Comparison of ENCODE assay signal across 9 mouse cellular contexts in genomic region chr7:19920166-19920505, GRCm38 (mm10). TPM values are rescaled to one million over a fixed set of nuclear protein-coding genes. Genes with fewer than 3 reads are reported as not detected.
DNase-seq lines count a peak whose midpoint lies in the region; ATAC-seq lines count a peak whose summit lies in the region.
"Had no signal": no experiment of that assay in that cellular context is flagged by ENCODE, and none has a peak within 500 bp of the region (broad histone marks: within the 10 kb centered on the region; RNA-seq: fewer than 3 reads in every experiment).

No protein-coding gene starts in this region.

- H3K27me3 ChIP-seq in kidney, embryonic 15.5 days: peaks cover 4% of the 10 kb centered on the region; the same call in 1 of the 2 replicates
- no peaks in the 10 kb centered on the region for H3K27me3 ChIP-seq in embryonic facial prominence, embryonic 11.5 days (ENCODE audit: control insufficient read depth, insufficient read depth, low read length)
- 0 out of 2 replicates have a peak, but pooled peaks cover 3% of the 10 kb centered on the region for H3K27me3 ChIP-seq in intestine, embryonic 14.5 days (replicated peaks; ENCODE audit: control insufficient read depth, insufficient read depth, low read length)
- no peaks in the 10 kb centered on the region for H3K27me3 ChIP-seq in neural tube, embryonic 12.5 days (replicated peaks)

- H3K9ac ChIP-seq in kidney, embryonic 15.5 days: peak overlapping the region; percentile 76
- peak overlapping the region; percentile 81 for H3K9ac ChIP-seq in embryonic facial prominence, embryonic 11.5 days (replicated peaks; ENCODE audit: low read length)
- H3K9ac ChIP-seq in intestine, embryonic 14.5 days (ENCODE audit: low read length): peak overlapping the region; percentile 86
- H3K9ac ChIP-seq in neural tube, embryonic 12.5 days: peak overlapping the region; percentile 67

- peak overlapping the region; percentile 87 for H3K27ac ChIP-seq in kidney, embryonic 15.5 days
- no peak overlapping the region for H3K27ac ChIP-seq in embryonic facial prominence, embryonic 11.5 days (replicated peaks; ENCODE audit: low read depth, low read length)
- no peak overlapping the region for H3K27ac ChIP-seq in intestine, embryonic 14.5 days (ENCODE audit: low read depth)
- no peak overlapping the region for H3K27ac ChIP-seq in neural tube, embryonic 12.5 days

- no peak for DNase-seq in kidney, postnatal 4 days
- no peak for DNase-seq in embryonic facial prominence, embryonic 11.5 days (ENCODE audit: low spot score)
- DNase-seq in intestine, embryonic 14.5 days (ENCODE audit: low spot score): no peak
- no peak for DNase-seq in gastrocnemius, postnatal 10 days
- no peak for DNase-seq in MN1 (ENCODE audit: low spot score)
- DNase-seq in T-cell, adult 2 months (ENCODE audit: low spot score): no peak

- H3K9me3 ChIP-seq in kidney, embryonic 15.5 days (replicated peaks): no peaks in the 10 kb centered on the region
- no peaks in the 10 kb centered on the region for H3K9me3 ChIP-seq in embryonic facial prominence, embryonic 11.5 days (replicated peaks; ENCODE audit: control insufficient read depth, low read length)
- H3K9me3 ChIP-seq in intestine, embryonic 14.5 days (ENCODE audit: control insufficient read depth, low read length): no peaks in the 10 kb centered on the region
- no peaks in the 10 kb centered on the region for H3K9me3 ChIP-seq in neural tube, embryonic 12.5 days

- H3K4me3 ChIP-seq in kidney, embryonic 15.5 days (replicated peaks): peak overlapping the region; percentile 86
- peak overlapping the region; percentile 77 for H3K4me3 ChIP-seq in embryonic facial prominence, embryonic 11.5 days (ENCODE audit: low read depth, low read length)
- H3K4me3 ChIP-seq in intestine, embryonic 14.5 days (ENCODE audit: low read depth, low read length): peak overlapping the region; percentile 86
- H3K4me3 ChIP-seq in neural tube, embryonic 12.5 days: peak overlapping the region; percentile 56

- H3K36me3 ChIP-seq in kidney, embryonic 15.5 days: peaks cover 28% of the 10 kb centered on the region
- H3K36me3 ChIP-seq in embryonic facial prominence, embryonic 11.5 days (replicated peaks; ENCODE audit: control insufficient read depth, insufficient read depth, low read depth, low read length): 0 out of 2 replicates have a peak, but pooled peaks cover 2% of the 10 kb centered on the region
- peaks cover 28% of the 10 kb centered on the region for H3K36me3 ChIP-seq in intestine, embryonic 14.5 days (ENCODE audit: control insufficient read depth, insufficient read depth, low read length)
- peaks cover 10% of the 10 kb centered on the region; the same call in 1 of the 2 replicates for H3K36me3 ChIP-seq in neural tube, embryonic 12.5 days

- peaks cover 9% of the 10 kb centered on the region for H3K4me1 ChIP-seq in kidney, embryonic 15.5 days
- H3K4me1 ChIP-seq in embryonic facial prominence, embryonic 11.5 days (ENCODE audit: control insufficient read depth, insufficient read depth, low read length): no peaks in the 10 kb centered on the region
- H3K4me1 ChIP-seq in intestine, embryonic 14.5 days (replicated peaks; ENCODE audit: control insufficient read depth, insufficient read depth, low read length): 0 out of 2 replicates have a peak, but pooled peaks cover 3% of the 10 kb centered on the region
- no peaks in the 10 kb centered on the region; the same call in 1 of the 2 replicates for H3K4me1 ChIP-seq in neural tube, embryonic 12.5 days

- H3K4me2 ChIP-seq in kidney, embryonic 15.5 days: peak overlapping the region; percentile 86
- peak overlapping the region; percentile 72 for H3K4me2 ChIP-seq in embryonic facial prominence, embryonic 11.5 days (ENCODE audit: low read depth, low read length)
- H3K4me2 ChIP-seq in intestine, embryonic 14.5 days (ENCODE audit: low read length): peak overlapping the region; percentile 53
- peak overlapping the region; percentile 68 for H3K4me2 ChIP-seq in neural tube, embryonic 12.5 days (replicated peaks)

- WGBS in kidney, embryonic 15.5 days: 30% methylated on average over 4 of the region's 4 CpGs
- WGBS in embryonic facial prominence, embryonic 11.5 days: 31% methylated on average over 4 of the region's 4 CpGs
- 34% methylated on average over 4 of the region's 4 CpGs for WGBS in intestine, embryonic 14.5 days
- WGBS in neural tube, embryonic 12.5 days: 40% methylated on average over 4 of the region's 4 CpGs

- peak; percentile 50 for ATAC-seq in kidney, embryonic 15.5 days (replicated peaks; ENCODE audit: low FRiP score)
- ATAC-seq in embryonic facial prominence, embryonic 11.5 days (replicated peaks; ENCODE audit: insufficient number of reproducible peaks, low FRiP score, low TSS enrichment, low read depth): peak; percentile 25
- no peak; the same call in 1 of the 2 replicates for ATAC-seq in intestine, embryonic 14.5 days (replicated peaks; ENCODE audit: low FRiP score, low TSS enrichment, low read depth)
- ATAC-seq in neural tube, embryonic 12.5 days (ENCODE audit: low FRiP score, low read depth): peak; percentile 51; the same call in 1 of the 2 replicates

RNA-seq across cellular contexts. Expression of gene Pvr, which starts 0.8 kb away (rescaled TPM):
- 13.7 and 13.9 TPM in 2 replicates for polyA plus RNA-seq in kidney, embryonic 15.5 days (2015; fragmentation: Nextera tagmentation; extraction: Ambion mirVana)
- polyA plus RNA-seq in embryonic facial prominence, embryonic 11.5 days (2014; fragmentation: Nextera tagmentation; extraction: Ambion mirVana): 4.2 and 4.8 TPM in 2 replicates
- polyA plus RNA-seq in intestine, embryonic 14.5 days (2014; fragmentation: Nextera tagmentation; extraction: Ambion mirVana): 10.6 and 11.9 TPM in 2 replicates
- polyA plus RNA-seq in neural tube, embryonic 12.5 days (2016; fragmentation: Nextera tagmentation; extraction: Ambion mirVana): 5.9 and 6.8 TPM in 2 replicates
- 10 to 100 TPM; 10.7 to 15.3 TPM for total RNA-seq in gastrocnemius, postnatal 10 days (2021)

RNA-seq across cellular contexts. Expression of gene Igsf23, which starts 30.4 kb away (rescaled TPM):
- 0.18 and 0.45 TPM in 2 replicates for polyA plus RNA-seq in kidney, embryonic 15.5 days (2015; fragmentation: Nextera tagmentation; extraction: Ambion mirVana)
- polyA plus RNA-seq in embryonic facial prominence, embryonic 11.5 days (2014; fragmentation: Nextera tagmentation; extraction: Ambion mirVana): not detected in 2 replicates
- polyA plus RNA-seq in intestine, embryonic 14.5 days (2014; fragmentation: Nextera tagmentation; extraction: Ambion mirVana): 1.1 and 1.7 TPM in 2 replicates
- polyA plus RNA-seq in neural tube, embryonic 12.5 days (2016; fragmentation: Nextera tagmentation; extraction: Ambion mirVana): 0.14 TPM in 1 of 2 replicates, not detected in the other
- not detected for total RNA-seq in gastrocnemius, postnatal 10 days (2021)
- total RNA-seq: gastrocnemius, adult 8-10 months had no signal

RNA-seq across cellular contexts. Expression of gene Ceacam19, which starts 32.4 kb away (rescaled TPM):
- 0.09 TPM in 1 of 2 replicates, not detected in the other for polyA plus RNA-seq in kidney, embryonic 15.5 days (2015; fragmentation: Nextera tagmentation; extraction: Ambion mirVana)
- not detected in 2 replicates for polyA plus RNA-seq in embryonic facial prominence, embryonic 11.5 days (2014; fragmentation: Nextera tagmentation; extraction: Ambion mirVana)
- polyA plus RNA-seq in intestine, embryonic 14.5 days (2014; fragmentation: Nextera tagmentation; extraction: Ambion mirVana): not detected in 2 replicates
- polyA plus RNA-seq in neural tube, embryonic 12.5 days (2016; fragmentation: Nextera tagmentation; extraction: Ambion mirVana): not detected in 2 replicates
- not detected for total RNA-seq in gastrocnemius, postnatal 10 days (2021)
- total RNA-seq: gastrocnemius, adult 8-10 months had no signal

RNA-seq across cellular contexts. Expression of gene Ceacam20, which starts 45.1 kb away (rescaled TPM):
- polyA plus RNA-seq in kidney, embryonic 15.5 days (2015; fragmentation: Nextera tagmentation; extraction: Ambion mirVana): not detected in 2 replicates
- not detected in 2 replicates for polyA plus RNA-seq in embryonic facial prominence, embryonic 11.5 days (2014; fragmentation: Nextera tagmentation; extraction: Ambion mirVana)
- polyA plus RNA-seq in intestine, embryonic 14.5 days (2014; fragmentation: Nextera tagmentation; extraction: Ambion mirVana): 0.05 TPM in 1 of 2 replicates, not detected in the other
- polyA plus RNA-seq in neural tube, embryonic 12.5 days (2016; fragmentation: Nextera tagmentation; extraction: Ambion mirVana): not detected in 2 replicates
- not detected for total RNA-seq in gastrocnemius, postnatal 10 days (2021)
- total RNA-seq: gastrocnemius, adult 8-10 months had no signal

RNA-seq across cellular contexts. Expression of gene Ceacam16, which starts 59.0 kb away (rescaled TPM):
- not detected in 2 replicates for polyA plus RNA-seq in kidney, embryonic 15.5 days (2015; fragmentation: Nextera tagmentation; extraction: Ambion mirVana)
- not detected in 2 replicates for polyA plus RNA-seq in embryonic facial prominence, embryonic 11.5 days (2014; fragmentation: Nextera tagmentation; extraction: Ambion mirVana)
- not detected in 2 replicates for polyA plus RNA-seq in intestine, embryonic 14.5 days (2014; fragmentation: Nextera tagmentation; extraction: Ambion mirVana)
- polyA plus RNA-seq in neural tube, embryonic 12.5 days (2016; fragmentation: Nextera tagmentation; extraction: Ambion mirVana): not detected in 2 replicates
- not detected for total RNA-seq in gastrocnemius, postnatal 10 days (2021)
- total RNA-seq: gastrocnemius, adult 8-10 months had no signal
